Mouse (Mus musculus) macrophage (primary cell): ENCODE results near the gene D1Ertd622e. TPM values are rescaled to one million over a fixed set of nuclear protein-coding genes. Genes with fewer than 3 reads are reported as not detected.

ENCODE experiments used
- H3K27ac ChIP-seq: fragments of 350-480 bp; formaldehyde crosslinking; 2 replicates; pipeline ENCODE4 v1.9.0; 2021
- H3K36me3 ChIP-seq: fragments of 350-480 bp; formaldehyde crosslinking; 2 replicates; pipeline ENCODE4 v1.9.0; 2021; ENCODE audit errors: inconsistent target
- H3K4me3 ChIP-seq: fragments of 350-480 bp; formaldehyde crosslinking; 2 replicates; pipeline ENCODE4 v1.9.0; 2021; ENCODE audit errors: inconsistent target
- H3K79me2 ChIP-seq: fragments of 350-480 bp; formaldehyde crosslinking; 2 replicates; pipeline ENCODE4 v1.9.0; 2021; ENCODE audit errors: inconsistent target
- WGBS: methylation state at CpG from one replicate; pipeline ENCODE4 v1.1.7; 2026; ENCODE audit warnings: inconsistent platforms; ENCODE audit not compliant: missing documents; 5-methylcytosine and 5-hydroxymethylcytosine counted together
- polyA plus RNA-seq: library from polyadenylated mRNA; stranded (reverse); fragments of 250-400 nt; gene quantifications from 3 replicates; pipeline ENCODE4 v1.2.4, GENCODE M21; 2018; ENCODE audit warnings: inconsistent platforms

Gene D1Ertd622e
- polyA plus RNA-seq, 1 experiment from 2014 or later: 51.1 TPM

DNA sequence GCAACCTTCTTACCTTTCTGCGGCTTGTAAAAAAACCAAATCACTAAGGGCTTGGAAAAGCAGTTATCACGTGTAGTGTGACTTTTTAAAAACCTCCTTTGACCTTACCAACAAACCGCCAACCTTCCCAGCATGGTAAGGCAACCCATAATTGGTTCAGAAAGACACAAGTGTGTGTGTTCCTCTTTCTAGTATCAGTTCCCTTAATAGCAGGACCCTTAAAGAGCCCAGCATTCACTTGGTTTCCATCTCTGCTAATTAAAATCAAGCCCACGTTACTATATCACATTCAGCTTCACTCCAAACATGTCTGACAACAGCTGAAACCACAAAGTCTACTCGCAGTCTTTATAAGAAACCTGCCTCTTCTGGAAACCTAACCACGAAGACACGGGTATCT lies 2.5 kb downstream of the D1Ertd622e start:
- peak overlapping the region; percentile 76 for H3K27ac ChIP-seq

DNA sequence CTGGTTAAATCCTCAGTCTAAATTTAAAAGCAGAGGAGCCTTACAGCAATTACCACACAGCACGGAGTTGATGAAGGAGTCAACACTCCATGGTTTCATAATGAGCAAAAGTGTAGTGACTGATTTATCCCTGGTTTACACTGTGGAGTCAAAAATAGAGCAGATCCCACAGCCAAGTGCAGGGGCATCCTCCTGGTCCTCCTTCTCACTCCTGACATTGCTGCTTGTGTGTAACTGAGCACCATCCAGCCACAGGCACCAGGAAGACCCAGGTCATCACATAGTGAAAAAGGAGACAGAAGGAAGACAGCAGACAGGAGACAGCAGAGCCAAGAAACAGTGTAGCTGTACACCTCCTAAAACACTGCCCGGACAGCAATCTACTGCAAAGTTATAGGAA lies 4.1 kb downstream of the D1Ertd622e start:
- H3K79me2 ChIP-seq: peaks cover 79% of the 10 kb centered on the region
- peaks cover 12% of the 10 kb centered on the region; the same call in 1 of the 2 replicates for H3K36me3 ChIP-seq
- WGBS: 79% methylated on average over 2 of the region's 2 CpGs
- no peak overlapping the region for H3K4me3 ChIP-seq
- H3K27ac ChIP-seq: no peak overlapping the region

More for the DNA sequence above, 2.5 kb downstream of the D1Ertd622e start:
- Histone ChIP-seq H3K36me3 (no peaks in the 10 kb centered on the region), H3K79me2 (peaks cover 63% of the 10 kb centered on the region), H3K4me3 (peak overlapping the region; percentile 51)
- under 1% methylated on average over 7 of the region's 7 CpGs for WGBS

DNA sequence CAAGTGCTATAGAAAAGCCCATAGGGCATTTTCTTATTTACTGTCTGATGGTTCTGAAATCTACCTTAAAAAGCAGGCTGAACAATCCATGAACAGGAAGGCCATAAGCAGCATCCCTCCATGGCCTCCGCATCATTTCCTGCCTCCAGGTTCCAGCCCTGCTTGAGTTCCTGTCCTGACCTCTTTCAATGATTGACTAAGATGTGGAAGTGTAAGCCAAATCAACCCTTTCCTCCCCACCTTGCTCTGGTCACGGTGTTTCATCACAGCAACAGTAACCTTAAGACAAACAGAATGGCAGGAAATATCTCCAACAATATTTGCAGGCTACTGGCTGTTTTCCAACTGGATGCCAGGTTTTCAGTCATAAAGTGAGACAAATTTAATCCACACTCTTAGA lies 4.7 kb downstream of the D1Ertd622e start:
- Histone ChIP-seq H3K36me3 (peaks cover 14% of the 10 kb centered on the region; the same call in 1 of the 2 replicates), H3K27ac (no peak overlapping the region), H3K79me2 (peaks cover 85% of the 10 kb centered on the region), H3K4me3 (no peak overlapping the region)
- WGBS: 32% methylated on average over 2 of the region's 2 CpGs

DNA sequence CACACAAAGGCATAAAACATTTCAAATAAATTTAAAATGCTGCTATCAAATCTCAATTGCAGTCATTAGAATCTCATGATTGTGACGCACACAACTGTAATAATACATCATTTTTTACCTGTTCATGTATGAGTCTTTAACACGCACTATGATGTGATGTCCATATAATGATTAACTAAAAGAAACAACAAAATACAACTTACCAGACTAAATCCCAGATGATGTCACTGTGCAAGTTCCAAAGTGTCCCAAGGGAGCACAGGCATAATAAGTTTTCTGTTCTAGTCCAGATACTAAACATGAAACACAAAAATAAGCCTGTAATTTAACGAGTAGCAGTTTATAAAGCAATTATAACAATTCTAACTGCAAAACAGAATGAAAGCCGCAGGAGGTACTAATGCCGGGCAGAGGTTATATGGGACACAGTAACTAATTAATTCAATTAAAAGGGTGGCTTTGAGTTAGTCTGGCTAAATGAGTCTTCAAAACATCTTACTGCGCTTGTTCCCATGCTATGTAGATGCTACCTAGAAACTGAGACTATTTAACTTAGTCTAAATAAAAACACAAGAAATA lies 7.4 kb downstream of the D1Ertd622e start:
- 98% methylated on average over 6 of the region's 6 CpGs for WGBS
- peaks cover 23% of the 10 kb centered on the region; the same call in 1 of the 2 replicates for H3K36me3 ChIP-seq
- H3K79me2 ChIP-seq: peaks cover 100% of the 10 kb centered on the region
- no peak overlapping the region for H3K4me3 ChIP-seq
- no peak overlapping the region for H3K27ac ChIP-seq

DNA sequence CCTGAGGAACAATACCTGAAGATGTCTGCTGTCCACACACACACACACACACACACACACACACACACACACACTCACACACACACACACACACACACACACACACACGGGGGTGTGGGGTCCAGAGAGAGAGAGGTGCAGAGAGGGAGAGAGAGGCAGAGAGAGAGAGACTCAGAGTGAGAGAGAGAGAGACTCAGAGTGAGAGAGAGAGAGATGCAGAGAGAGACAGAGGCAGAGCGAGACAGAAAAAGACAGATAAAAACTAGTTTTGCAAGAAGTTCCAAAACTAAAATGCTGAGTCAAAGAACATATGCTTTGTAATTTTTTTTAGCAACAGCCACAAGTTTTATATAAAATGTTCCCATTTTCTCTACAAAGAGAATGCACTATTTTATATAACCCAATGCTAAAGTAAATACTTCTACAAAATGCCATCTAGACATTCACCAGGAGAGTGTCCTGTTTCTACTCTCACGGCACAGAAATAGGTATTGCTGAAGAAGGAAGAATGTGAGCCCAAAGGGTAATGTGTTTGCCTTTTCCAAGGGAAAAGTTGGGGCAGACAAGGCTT lies 11.2 kb downstream of the D1Ertd622e start:
- Histone ChIP-seq H3K4me3 (no peak overlapping the region), H3K36me3 (peaks cover 39% of the 10 kb centered on the region), H3K79me2 (peaks cover 100% of the 10 kb centered on the region), H3K27ac (no peak overlapping the region)
- 78% methylated on average over 2 of the region's 3 CpGs for WGBS

DNA sequence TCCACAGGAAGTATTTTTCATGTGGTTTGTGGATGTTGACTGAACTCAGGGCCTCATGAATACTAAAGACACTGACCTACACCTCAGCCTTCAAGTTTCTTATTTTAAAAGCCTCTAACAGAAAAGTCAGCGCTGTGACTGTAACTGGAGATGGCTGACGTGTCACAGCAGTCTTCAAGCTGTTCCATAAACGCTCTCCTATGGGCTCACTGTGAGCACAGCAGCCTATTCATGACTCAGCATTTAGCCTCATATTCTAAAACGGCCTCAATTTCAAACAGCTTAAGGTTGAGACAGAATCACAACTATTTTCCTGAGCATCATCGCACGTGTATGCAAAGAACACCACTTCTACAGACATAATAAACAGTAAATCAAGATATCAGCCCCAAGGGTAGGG lies 11.8 kb downstream of the D1Ertd622e start:
- Histone ChIP-seq H3K4me3 (no peak overlapping the region), H3K27ac (no peak overlapping the region), H3K79me2 (peaks cover 100% of the 10 kb centered on the region), H3K36me3 (peaks cover 41% of the 10 kb centered on the region)
- 28% methylated on average over 3 of the region's 6 CpGs for WGBS

DNA sequence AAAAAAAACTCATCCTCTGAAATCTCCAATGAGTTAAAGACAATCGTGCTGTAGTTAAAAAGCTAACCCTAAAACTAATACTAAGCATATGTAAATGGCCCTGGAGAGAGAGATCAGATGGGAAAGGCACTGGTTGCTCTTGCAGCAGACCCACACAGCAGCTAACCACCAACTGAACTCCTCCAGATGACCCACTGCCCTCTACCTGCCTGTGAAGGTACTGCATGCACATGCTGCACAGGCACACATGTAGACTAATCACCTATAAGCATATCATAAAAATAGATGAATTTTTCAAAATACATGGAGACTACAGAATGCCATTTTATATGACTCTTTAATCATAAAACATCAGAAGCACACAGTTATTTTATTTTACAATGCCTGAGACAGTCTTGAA lies 14.8 kb downstream of the D1Ertd622e start:
- Histone ChIP-seq H3K27ac (no peak overlapping the region), H3K79me2 (peaks cover 99% of the 10 kb centered on the region), H3K4me3 (no peak overlapping the region), H3K36me3 (peaks cover 43% of the 10 kb centered on the region)
- WGBS: 83% methylated on average over 1 of the region's 1 CpGs

DNA sequence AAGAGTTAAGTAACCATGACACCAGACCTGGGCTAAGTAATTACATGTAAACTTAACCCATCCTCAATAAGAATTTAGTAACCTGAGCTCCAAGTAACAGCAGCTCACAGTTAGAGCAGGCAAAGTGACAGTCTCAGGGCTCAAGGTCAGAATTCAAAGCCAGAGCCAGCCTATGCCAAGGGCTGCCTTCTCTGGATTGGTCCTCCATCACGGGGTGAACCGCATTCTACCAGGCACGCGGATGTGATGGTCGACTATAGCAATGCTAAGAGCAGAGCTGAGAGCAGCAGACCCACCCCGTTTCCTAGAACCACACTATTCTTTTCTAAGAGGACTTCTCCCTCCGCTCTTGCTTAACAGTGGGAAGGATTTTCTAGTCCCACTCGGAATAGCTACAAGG lies 27.8 kb downstream of the D1Ertd622e start:
- H3K27ac ChIP-seq: no peak overlapping the region
- 96% methylated on average over 8 of the region's 8 CpGs for whole genome bisulfite sequencing
- peaks cover 20% of the 10 kb centered on the region for H3K79me2 ChIP-seq
- peaks cover 16% of the 10 kb centered on the region; the same call in 1 of the 2 replicates for H3K36me3 ChIP-seq
- no peak overlapping the region for H3K4me3 ChIP-seq

DNA sequence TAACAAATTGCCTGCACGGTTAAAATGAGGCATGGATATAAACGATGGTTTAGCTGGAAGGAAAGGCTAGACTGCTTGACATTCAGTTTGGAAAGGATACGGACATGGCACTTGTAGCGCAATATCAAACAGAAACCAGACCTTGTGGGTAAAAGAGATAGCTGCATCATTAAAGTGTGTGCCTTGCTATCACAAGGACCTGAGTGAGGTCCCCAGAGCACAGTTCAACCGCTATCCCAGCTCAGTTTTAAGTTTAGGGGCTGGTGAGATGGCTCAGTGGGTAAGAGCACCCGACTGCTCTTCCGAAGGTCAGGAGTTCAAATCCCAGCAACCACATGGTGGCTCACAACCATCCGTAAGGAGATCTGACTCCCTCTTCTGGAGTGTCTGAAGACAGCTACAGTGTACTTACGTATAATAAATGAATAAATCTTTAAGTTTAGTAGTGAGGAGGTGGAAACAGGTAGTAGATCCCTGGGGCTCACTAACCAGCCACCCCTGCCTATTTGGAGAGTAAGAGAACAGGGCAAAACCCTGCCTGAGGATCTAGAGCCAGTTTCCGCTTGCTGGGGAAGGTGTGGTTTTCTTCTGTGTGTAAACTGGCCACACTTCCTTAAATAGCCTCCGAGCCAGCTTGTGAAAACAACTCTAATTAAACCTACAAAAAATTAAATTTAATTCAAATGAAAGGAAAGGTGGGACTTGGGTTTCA lies 29.2 kb downstream of the D1Ertd622e start:
- Histone ChIP-seq H3K79me2 (peaks cover 10% of the 10 kb centered on the region; the same call in 1 of the 2 replicates), H3K4me3 (no peak overlapping the region), H3K27ac (no peak overlapping the region), H3K36me3 (peaks cover 2% of the 10 kb centered on the region; the same call in 1 of the 2 replicates)
- 67% methylated on average over 9 of the region's 11 CpGs for WGBS

DNA sequence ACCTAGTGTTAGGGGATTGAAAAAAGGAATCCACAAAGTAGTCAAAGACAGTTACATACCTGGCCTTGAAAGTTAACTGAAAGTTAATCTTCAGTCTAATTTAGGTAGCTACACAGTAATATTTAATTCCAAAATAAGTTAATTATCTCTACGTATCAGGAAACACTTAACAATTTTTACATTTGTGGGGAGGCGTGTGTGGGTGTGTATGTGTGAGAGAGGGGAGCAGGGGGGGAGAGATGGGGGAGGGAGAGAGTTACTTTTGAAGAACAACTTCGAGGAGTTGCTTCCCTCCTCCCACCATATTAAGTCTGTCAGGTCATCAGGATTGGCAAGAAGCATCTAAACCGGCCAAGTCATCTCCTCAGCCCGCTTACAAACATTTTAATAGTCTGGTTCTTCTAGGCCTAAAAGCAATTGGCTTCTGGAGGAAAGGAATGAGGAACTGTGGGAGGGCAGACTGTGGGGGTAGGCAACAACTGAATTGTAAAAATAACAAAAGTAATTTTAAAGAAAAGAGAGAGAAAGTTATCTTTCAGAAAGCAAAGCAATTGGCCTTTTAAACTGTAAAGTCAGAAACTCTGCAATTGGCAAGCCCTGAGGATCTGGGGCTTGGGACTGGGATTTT lies 29.9 kb downstream of the D1Ertd622e start:
- no peak overlapping the region for H3K4me3 ChIP-seq
- no peak overlapping the region for H3K27ac ChIP-seq
- 58% methylated on average over 5 of the region's 5 CpGs for WGBS
- no peaks in the 10 kb centered on the region for H3K36me3 ChIP-seq
- peaks cover 5% of the 10 kb centered on the region; the same call in 1 of the 2 replicates for H3K79me2 ChIP-seq

DNA sequence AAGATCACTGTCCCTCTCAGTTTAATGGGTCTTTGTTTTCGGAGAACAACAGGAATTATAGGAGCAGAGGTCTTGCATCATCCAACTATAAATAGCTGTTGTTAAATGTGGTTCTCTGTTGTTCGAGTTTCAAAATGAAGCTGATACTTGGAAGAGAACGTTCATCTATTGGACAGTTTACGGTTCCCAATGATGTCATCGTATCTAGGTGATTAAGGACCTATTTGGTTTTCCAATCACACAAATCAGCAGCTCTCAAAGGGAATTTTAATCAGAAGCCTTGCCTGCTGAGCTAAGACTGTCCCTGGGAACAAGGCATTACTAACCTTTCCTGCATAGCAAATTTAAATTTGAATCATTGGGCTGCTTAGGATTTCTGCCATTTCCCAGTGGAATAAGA lies 31.7 kb downstream of the D1Ertd622e start:
- Histone ChIP-seq H3K27ac (no peak overlapping the region), H3K4me3 (no peak overlapping the region), H3K36me3 (peaks cover 5% of the 10 kb centered on the region; the same call in 1 of the 2 replicates), H3K79me2 (no peaks in the 10 kb centered on the region)
- whole genome bisulfite sequencing: 59% methylated on average over 5 of the region's 5 CpGs

DNA sequence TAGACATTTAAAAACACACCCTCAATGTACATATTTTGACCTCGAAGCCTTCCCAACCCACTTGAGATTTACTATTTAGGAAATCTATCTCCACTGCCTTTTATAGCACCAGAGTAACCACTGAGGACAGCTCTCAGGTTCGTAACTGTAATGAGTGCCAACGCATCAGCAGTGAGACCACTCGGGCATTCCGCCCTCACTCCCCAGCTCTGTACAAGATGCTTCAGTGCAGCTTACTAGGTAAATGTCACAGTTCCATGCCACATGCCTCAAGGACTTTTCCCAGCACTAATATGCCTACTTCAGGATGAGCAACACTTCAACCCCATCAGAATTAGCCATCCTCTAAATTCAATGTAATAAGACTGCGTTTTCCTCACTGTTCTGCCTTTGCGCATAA lies 33.0 kb downstream of the D1Ertd622e start:
- Histone ChIP-seq H3K79me2 (no peaks in the 10 kb centered on the region), H3K36me3 (peaks cover 5% of the 10 kb centered on the region; the same call in 1 of the 2 replicates), H3K4me3 (no peak overlapping the region), H3K27ac (no peak overlapping the region)
- 100% methylated on average over 7 of the region's 7 CpGs for WGBS

DNA sequence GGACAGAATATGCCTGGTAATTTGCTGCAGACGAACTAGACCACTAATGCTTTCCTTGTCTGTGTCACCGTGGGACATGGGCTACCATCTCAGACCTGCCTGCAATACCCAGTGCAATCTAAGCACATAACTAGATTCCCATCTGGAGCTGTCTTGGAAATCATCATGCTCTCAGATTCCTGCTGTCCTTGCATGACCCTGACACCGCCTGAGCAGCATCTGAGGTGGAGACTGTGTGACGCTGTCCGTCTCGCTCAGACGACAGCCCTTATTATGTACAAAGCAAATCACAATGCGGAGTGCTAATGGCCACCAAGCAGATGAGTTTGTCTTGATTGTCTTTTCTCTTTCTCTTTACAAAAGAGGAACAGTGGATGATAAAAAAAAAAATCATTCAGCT lies 33.9 kb downstream of the D1Ertd622e start:
- H3K79me2 ChIP-seq: no peaks in the 10 kb centered on the region
- H3K4me3 ChIP-seq: no peak overlapping the region
- WGBS: 94% methylated on average over 8 of the region's 8 CpGs
- H3K36me3 ChIP-seq: peaks cover 5% of the 10 kb centered on the region; the same call in 1 of the 2 replicates
- no peak overlapping the region for H3K27ac ChIP-seq

DNA sequence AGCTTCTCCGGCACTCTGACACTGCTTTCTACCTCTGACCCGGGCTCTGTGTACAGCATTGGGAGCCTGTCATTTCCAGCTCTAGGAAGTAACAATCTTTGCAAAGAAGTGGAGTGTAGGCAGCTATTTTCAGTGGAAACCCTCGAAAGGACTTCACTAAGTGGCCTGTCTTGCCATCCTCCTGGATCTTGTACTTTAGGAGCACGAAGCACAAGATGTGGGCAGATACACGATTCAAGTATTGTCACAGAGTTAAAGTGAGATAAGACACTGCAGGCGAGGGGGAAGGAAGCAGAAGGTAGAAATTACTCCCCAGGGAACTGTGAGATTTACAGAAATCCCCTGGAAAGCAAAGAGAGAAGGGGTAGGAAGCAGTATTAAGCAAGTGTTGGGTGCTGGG lies 36.4 kb downstream of the D1Ertd622e start:
- Histone ChIP-seq H3K27ac (no peak overlapping the region), H3K36me3 (peaks cover 5% of the 10 kb centered on the region; the same call in 1 of the 2 replicates), H3K79me2 (no peaks in the 10 kb centered on the region), H3K4me3 (no peak overlapping the region)
- 81% methylated on average over 6 of the region's 6 CpGs for WGBS

DNA sequence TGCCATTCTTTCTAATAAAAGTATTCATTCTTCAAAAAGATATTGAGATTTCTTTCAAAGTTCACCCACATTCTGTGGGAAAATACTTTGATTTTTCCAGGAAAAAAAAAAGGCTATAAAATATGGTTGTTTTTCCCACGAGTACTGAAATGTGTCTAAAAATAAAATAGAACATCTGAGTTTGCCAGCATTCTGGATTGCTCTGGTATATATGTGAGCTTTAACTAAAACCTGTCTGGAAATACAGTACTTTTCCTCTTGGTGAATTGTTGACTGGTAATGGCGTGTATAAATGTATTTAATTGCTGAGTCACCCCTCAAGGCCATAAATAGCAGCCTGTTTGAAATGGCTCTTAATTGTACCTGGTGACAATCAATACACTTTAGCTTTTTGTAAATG lies 37.5 kb downstream of the D1Ertd622e start:
- WGBS: 73% methylated on average over 2 of the region's 2 CpGs
- H3K4me3 ChIP-seq: no peak overlapping the region

More for the DNA sequence above, 37.5 kb downstream of the D1Ertd622e start:
- no peaks in the 10 kb centered on the region for H3K79me2 ChIP-seq
- H3K36me3 ChIP-seq: peaks cover 5% of the 10 kb centered on the region; the same call in 1 of the 2 replicates
- H3K27ac ChIP-seq: no peak overlapping the region
